Comparison of ENCODE assay signal across 8 mouse cellular contexts in genomic region chr10:69690131-69690960, GRCm38 (mm10).
DNase-seq lines count a peak whose midpoint lies in the region; ATAC-seq and TF ChIP-seq lines count a peak whose summit lies in the region.
"Had no signal": no experiment of that assay in that cellular context is flagged by ENCODE, and none has a peak within 500 bp of the region (broad histone marks: within the 10 kb centered on the region; RNA-seq: fewer than 3 reads in every experiment).

No protein-coding gene starts in this region.

- DNase-seq in lung, embryonic 14.5 days = no peak
- DNase-seq in lung, adult 18-20 months = no peak
- peak; percentile 36 to 60 for DNase-seq in layer of hippocampus, postnatal 14 days (ENCODE audit: low spot score in 2 of 2)
- DNase-seq in retina, postnatal 1 day = peak; percentile 53
- DNase-seq in adrenal gland, postnatal 14 days = no peak

- 19% methylated on average over 12 of the region's 12 CpGs for WGBS in lung, embryonic 14.5 days
- WGBS in forebrain, embryonic 12.5 days = 10% methylated on average over 12 of the region's 12 CpGs

- peak overlapping the region; percentile 33; the same call in 1 of the 2 replicates for H3K4me2 ChIP-seq in lung, embryonic 14.5 days
- H3K4me2 ChIP-seq in forebrain, embryonic 12.5 days = peak overlapping the region; percentile 48

- H3K9me3 ChIP-seq in lung, embryonic 14.5 days (ENCODE audit: low read depth, low read length) = no peaks in the 10 kb centered on the region
- no peaks in the 10 kb centered on the region for H3K9me3 ChIP-seq in forebrain, embryonic 12.5 days

- TF ChIP-seq CTCF in lung, embryonic 14.5 days (IDR thresholded peaks at IDR 0.05; ENCODE audit: low read depth) = no peak

- H3K27me3 ChIP-seq in lung, embryonic 14.5 days (ENCODE audit: insufficient read depth, low read length) = no peaks in the 10 kb centered on the region
- 0 out of 2 replicates have a peak, but pooled peaks cover 6% of the 10 kb centered on the region for H3K27me3 ChIP-seq in forebrain, embryonic 12.5 days

- H3K9ac ChIP-seq in lung, embryonic 14.5 days = no peak overlapping the region
- H3K9ac ChIP-seq in forebrain, embryonic 12.5 days = no peak overlapping the region
- H3K9ac ChIP-seq: liver, embryonic 14.5 days had no signal

- 0 out of 2 replicates have a peak, but pooled peaks cover 5% of the 10 kb centered on the region for H3K4me1 ChIP-seq in lung, embryonic 14.5 days (ENCODE audit: insufficient read depth)
- H3K4me1 ChIP-seq in forebrain, embryonic 12.5 days = peaks cover 26% of the 10 kb centered on the region

- H3K27ac ChIP-seq in lung, embryonic 14.5 days (ENCODE audit: low read depth) = no peak overlapping the region
- peak overlapping the region; percentile 81 for H3K27ac ChIP-seq in forebrain, embryonic 12.5 days
- H3K27ac ChIP-seq: liver, embryonic 14.5 days had no signal

- no peaks in the 10 kb centered on the region for H3K36me3 ChIP-seq in lung, embryonic 14.5 days (ENCODE audit: insufficient read depth)
- no peaks in the 10 kb centered on the region for H3K36me3 ChIP-seq in forebrain, embryonic 12.5 days (replicated peaks)

- ATAC-seq in lung, embryonic 14.5 days (ENCODE audit: insufficient read depth) = no peak
- peak; percentile 82 for ATAC-seq in forebrain, embryonic 12.5 days (ENCODE audit: low FRiP score)
- ATAC-seq in CD4-positive, CD25-positive, alpha-beta regulatory T cell, adult 4 months = no peak

- no peak overlapping the region for H3K4me3 ChIP-seq in lung, embryonic 14.5 days (ENCODE audit: low read depth, low read length)
- H3K4me3 ChIP-seq in forebrain, embryonic 12.5 days (replicated peaks) = peak overlapping the region; percentile 7; the same call in 1 of the 2 replicates

Comparison
In these comparisons a context has a peak if more than half of its experiments do, and no peak if none do; other contexts are left out.
1. DNase-seq: peak in layer of hippocampus, postnatal 14 days (2 of 2) and retina, postnatal 1 day (single experiment); none in lung, embryonic 14.5 days (single experiment), lung, adult 18-20 months (0 of 2) and adrenal gland, postnatal 14 days (single experiment).